In genomic region chr17:29258025-29258558, GRCm38 (mm10) we compare ENCODE assay signal across 14 mouse cellular contexts. TPM values are rescaled to one million over a fixed set of nuclear protein-coding genes. Genes with fewer than 3 reads are reported as not detected.
DNase-seq lines count a peak whose midpoint lies in the region; ATAC-seq and TF ChIP-seq lines count a peak whose summit lies in the region.
"Had no signal": no experiment of that assay in that cellular context is flagged by ENCODE, and none has a peak within 500 bp of the region (broad histone marks: within the 10 kb centered on the region; RNA-seq: fewer than 3 reads in every experiment).

No protein-coding gene starts in this region.

- no peak for DNase-seq in forebrain, embryonic 14.5 days (ENCODE audit: low spot score)
- no peak for DNase-seq in kidney, postnatal 0 days (ENCODE audit: low spot score)
- no peak for DNase-seq in kidney, postnatal 36 days
- no peak for DNase-seq in gastrocnemius, postnatal 36 days
- no peak for DNase-seq in urinary bladder, postnatal 4 days (ENCODE audit: low spot score in 2 of 2)
- DNase-seq: adrenal gland, postnatal 36 days; cerebellum, adult 18-20 months; kidney, postnatal 25 days; midbrain, embryonic 14.5 days had no signal

- H3K27me3 ChIP-seq in forebrain, embryonic 13.5 days, result no peaks in the 10 kb centered on the region
- H3K27me3 ChIP-seq in forebrain, embryonic 14.5 days (replicated peaks; ENCODE audit: control insufficient read depth, insufficient read depth, low read length), result no peaks in the 10 kb centered on the region
- no peaks in the 10 kb centered on the region for H3K27me3 ChIP-seq in kidney, postnatal 0 days (ENCODE audit: insufficient read depth, low read length)
- H3K27me3 ChIP-seq in limb, embryonic 12.5 days, result no peaks in the 10 kb centered on the region
- H3K27me3 ChIP-seq: neural tube, embryonic 13.5 days; Patski had no signal

- no peak for TF ChIP-seq POLR2A in bone marrow, adult 2 months (IDR thresholded peaks at IDR 0.05; ENCODE audit: borderline replicate concordance, control insufficient read depth, low read depth, low read length)

- 89% methylated on average over 10 of the region's 10 CpGs for WGBS in forebrain, embryonic 13.5 days
- 89% methylated on average over 10 of the region's 10 CpGs for WGBS in forebrain, embryonic 14.5 days
- 80% methylated on average over 10 of the region's 10 CpGs for WGBS in kidney, postnatal 0 days
- WGBS in bone marrow, adult 2 months, result 60% methylated on average over 10 of the region's 10 CpGs
- 59% methylated on average over 10 of the region's 10 CpGs for WGBS in limb, embryonic 12.5 days

- no peaks in the 10 kb centered on the region for H3K9me3 ChIP-seq in forebrain, embryonic 13.5 days (replicated peaks)
- H3K9me3 ChIP-seq in forebrain, embryonic 14.5 days (replicated peaks; ENCODE audit: control insufficient read depth, low read length), result no peaks in the 10 kb centered on the region
- H3K9me3 ChIP-seq in kidney, postnatal 0 days (replicated peaks; ENCODE audit: low read length), result no peaks in the 10 kb centered on the region
- no peaks in the 10 kb centered on the region for H3K9me3 ChIP-seq in limb, embryonic 12.5 days
- H3K9me3 ChIP-seq: neural tube, embryonic 13.5 days had no signal

- no peak overlapping the region for H3K27ac ChIP-seq in forebrain, embryonic 13.5 days
- H3K27ac ChIP-seq in forebrain, embryonic 14.5 days (ENCODE audit: low read depth, low read length), result no peak overlapping the region
- peak overlapping the region; percentile 21; the same call in 1 of the 2 replicates for H3K27ac ChIP-seq in kidney, postnatal 0 days
- peak overlapping the region; percentile 62 for H3K27ac ChIP-seq in bone marrow, adult 2 months (ENCODE audit: control insufficient read depth, insufficient read depth, low read depth, low read length, poor library complexity)
- 0 out of 2 replicates have a peak overlapping the region, but pooled peaks have one; percentile 59 for H3K27ac ChIP-seq in limb, embryonic 12.5 days
- H3K27ac ChIP-seq: neural tube, embryonic 13.5 days had no signal

- 0 out of 2 replicates have a peak overlapping the region, but pooled peaks have one; percentile 18 for H3K9ac ChIP-seq in forebrain, embryonic 13.5 days
- H3K9ac ChIP-seq in forebrain, embryonic 14.5 days (ENCODE audit: low read length), result no peak overlapping the region
- no peak overlapping the region for H3K9ac ChIP-seq in kidney, postnatal 0 days (ENCODE audit: low read depth, low read length)
- 0 out of 2 replicates have a peak overlapping the region, but pooled peaks have one; percentile 31 for H3K9ac ChIP-seq in limb, embryonic 12.5 days (replicated peaks)
- H3K9ac ChIP-seq: neural tube, embryonic 13.5 days had no signal

- H3K36me3 ChIP-seq in forebrain, embryonic 13.5 days (ENCODE audit: poor library complexity, severe bottlenecking), result peaks cover 69% of the 10 kb centered on the region
- peaks cover 54% of the 10 kb centered on the region for H3K36me3 ChIP-seq in forebrain, embryonic 14.5 days (ENCODE audit: control insufficient read depth, insufficient read depth, low read length)
- peaks cover 13% of the 10 kb centered on the region for H3K36me3 ChIP-seq in kidney, postnatal 0 days (ENCODE audit: insufficient read depth, low read length)
- H3K36me3 ChIP-seq in limb, embryonic 12.5 days, result peaks cover 83% of the 10 kb centered on the region

- no peak overlapping the region for H3K4me3 ChIP-seq in forebrain, embryonic 13.5 days
- H3K4me3 ChIP-seq in forebrain, embryonic 14.5 days (ENCODE audit: low read depth, low read length), result no peak overlapping the region
- no peak overlapping the region for H3K4me3 ChIP-seq in kidney, postnatal 0 days (replicated peaks; ENCODE audit: low read depth, low read length)
- H3K4me3 ChIP-seq in bone marrow, adult 2 months (replicated peaks; ENCODE audit: control insufficient read depth, low read depth, low read length), result no peak overlapping the region
- no peak overlapping the region for H3K4me3 ChIP-seq in limb, embryonic 12.5 days (replicated peaks)
- H3K4me3 ChIP-seq: neural tube, embryonic 13.5 days had no signal

- H3K4me2 ChIP-seq in forebrain, embryonic 13.5 days, result no peak overlapping the region
- no peak overlapping the region for H3K4me2 ChIP-seq in forebrain, embryonic 14.5 days (ENCODE audit: low read length)
- H3K4me2 ChIP-seq in kidney, postnatal 0 days (ENCODE audit: low read length), result no peak overlapping the region
- no peak overlapping the region for H3K4me2 ChIP-seq in limb, embryonic 12.5 days
- H3K4me2 ChIP-seq: neural tube, embryonic 13.5 days had no signal

- TF ChIP-seq CTCF in kidney, postnatal 0 days (IDR thresholded peaks at IDR 0.05; ENCODE audit: low read depth), result no peak
- no peak for TF ChIP-seq CTCF in bone marrow, adult 2 months (IDR thresholded peaks at IDR 0.05; ENCODE audit: control insufficient read depth, insufficient read depth, low read length)

- H3K4me1 ChIP-seq in forebrain, embryonic 13.5 days, result peaks cover 34% of the 10 kb centered on the region
- peaks cover 4% of the 10 kb centered on the region for H3K4me1 ChIP-seq in forebrain, embryonic 14.5 days (ENCODE audit: control insufficient read depth, insufficient read depth, low read length)
- peaks cover 15% of the 10 kb centered on the region; the same call in 1 of the 2 replicates for H3K4me1 ChIP-seq in kidney, postnatal 0 days (replicated peaks; ENCODE audit: insufficient read depth, low read length)
- H3K4me1 ChIP-seq in bone marrow, adult 2 months (ENCODE audit: control insufficient read depth, insufficient read depth, low read length), result peaks cover 2% of the 10 kb centered on the region
- peaks cover 50% of the 10 kb centered on the region for H3K4me1 ChIP-seq in limb, embryonic 12.5 days (replicated peaks)

- no peak for ATAC-seq in forebrain, embryonic 13.5 days
- ATAC-seq in forebrain, embryonic 14.5 days, result no peak
- no peak for ATAC-seq in kidney, postnatal 0 days (replicated peaks; ENCODE audit: low FRiP score, low read depth)
- no peak for ATAC-seq in limb, embryonic 12.5 days (ENCODE audit: insufficient number of reproducible peaks, insufficient read depth, low FRiP score, low TSS enrichment, low read depth)
- ATAC-seq: Patski had no signal

- intact Hi-C loops in gastrocnemius, postnatal 36 days (cut with DNase I), result loop anchor here (5.0 kb wide), 1 partner anchor 254 kb away; no protein-coding TSS in a partner anchor

RNA-seq across cellular contexts. Expression of gene Ppil1, which starts 5.9 kb away (rescaled TPM):
- polyA plus RNA-seq in forebrain, embryonic 13.5 days (2015; fragmentation: Nextera tagmentation; extraction: Ambion mirVana), result 151 and 157 TPM in 2 replicates
- polyA plus RNA-seq in forebrain, embryonic 14.5 days (2014; fragmentation: Nextera tagmentation; extraction: Ambion mirVana), result 123 and 131 TPM in 2 replicates
- polyA plus RNA-seq in kidney, postnatal 0 days (2015; fragmentation: Nextera tagmentation; extraction: Ambion mirVana), result 108 and 126 TPM in 2 replicates
- polyA plus RNA-seq in bone marrow, adult 2 months (2011; ENCODE audit: insufficient read depth, insufficient read length, low replicate concordance, missing spikeins), result 36.2 and 51.6 TPM in 2 replicates
- 175 and 178 TPM in 2 replicates for polyA plus RNA-seq in limb, embryonic 12.5 days (2016; fragmentation: Nextera tagmentation; extraction: Ambion mirVana)
- 1 to 10 TPM; 5.9 to 6.0 TPM for total RNA-seq in gastrocnemius, postnatal 36 days (2021)

RNA-seq across cellular contexts. Expression of gene BC004004, which starts 10.5 kb away (rescaled TPM):
- 78.7 and 83.5 TPM in 2 replicates for polyA plus RNA-seq in forebrain, embryonic 13.5 days (2015; fragmentation: Nextera tagmentation; extraction: Ambion mirVana)
- polyA plus RNA-seq in forebrain, embryonic 14.5 days (2014; fragmentation: Nextera tagmentation; extraction: Ambion mirVana), result 116 and 123 TPM in 2 replicates
- 131 TPM in 2 replicates for polyA plus RNA-seq in kidney, postnatal 0 days (2015; fragmentation: Nextera tagmentation; extraction: Ambion mirVana)
- 35.1 and 81.6 TPM in 2 replicates for polyA plus RNA-seq in bone marrow, adult 2 months (2011; ENCODE audit: insufficient read depth, insufficient read length, low replicate concordance, missing spikeins)
- 45.7 and 52.8 TPM in 2 replicates for polyA plus RNA-seq in limb, embryonic 12.5 days (2016; fragmentation: Nextera tagmentation; extraction: Ambion mirVana)
- 100 to 1,000 TPM; 104 to 106 TPM for total RNA-seq in gastrocnemius, postnatal 36 days (2021)

RNA-seq across cellular contexts. Expression of gene Cpne5, which starts 20.1 kb away (rescaled TPM):
- polyA plus RNA-seq in forebrain, embryonic 13.5 days (2015; fragmentation: Nextera tagmentation; extraction: Ambion mirVana), result 13.0 and 18.3 TPM in 2 replicates
- polyA plus RNA-seq in forebrain, embryonic 14.5 days (2014; fragmentation: Nextera tagmentation; extraction: Ambion mirVana), result 17.2 and 17.4 TPM in 2 replicates
- 5.3 and 5.8 TPM in 2 replicates for polyA plus RNA-seq in kidney, postnatal 0 days (2015; fragmentation: Nextera tagmentation; extraction: Ambion mirVana)
- 0.50 and 0.92 TPM in 2 replicates for polyA plus RNA-seq in bone marrow, adult 2 months (2011; ENCODE audit: insufficient read depth, insufficient read length, low replicate concordance, missing spikeins)
- polyA plus RNA-seq in limb, embryonic 12.5 days (2016; fragmentation: Nextera tagmentation; extraction: Ambion mirVana), result 5.6 and 6.4 TPM in 2 replicates
- not detected for total RNA-seq in gastrocnemius, postnatal 36 days (2021)

RNA-seq across cellular contexts. Expression of gene Pi16, which starts 59.4 kb away (rescaled TPM):
- polyA plus RNA-seq in forebrain, embryonic 13.5 days (2015; fragmentation: Nextera tagmentation; extraction: Ambion mirVana), result 1.5 and 1.7 TPM in 2 replicates
- 1.2 TPM in 2 replicates for polyA plus RNA-seq in forebrain, embryonic 14.5 days (2014; fragmentation: Nextera tagmentation; extraction: Ambion mirVana)
- polyA plus RNA-seq in kidney, postnatal 0 days (2015; fragmentation: Nextera tagmentation; extraction: Ambion mirVana), result 3.1 and 4.1 TPM in 2 replicates
- 71.5 and 171 TPM in 2 replicates for polyA plus RNA-seq in bone marrow, adult 2 months (2011; ENCODE audit: insufficient read depth, insufficient read length, low replicate concordance, missing spikeins)
- polyA plus RNA-seq in limb, embryonic 12.5 days (2016; fragmentation: Nextera tagmentation; extraction: Ambion mirVana), result 0.38 and 0.51 TPM in 2 replicates
- 10 to 100 TPM; 16.1 to 29.8 TPM for total RNA-seq in gastrocnemius, postnatal 36 days (2021)
- polyA plus RNA-seq: Patski had no signal

Comparison
In these comparisons a context has a peak if more than half of its experiments do, and no peak if none do; other contexts are left out.
1. H3K9ac ChIP-seq: peak in forebrain, embryonic 13.5 days (single experiment) and limb, embryonic 12.5 days (single experiment); none in forebrain, embryonic 14.5 days (single experiment) and kidney, postnatal 0 days (single experiment).
2. H3K27ac ChIP-seq: peak in kidney, postnatal 0 days (single experiment), bone marrow, adult 2 months (single experiment) and limb, embryonic 12.5 days (single experiment); none in forebrain, embryonic 13.5 days (single experiment) and forebrain, embryonic 14.5 days (single experiment).